Mouse (Mus musculus): Measurements from ENCODE around the gene Kcnk4.

Gene Kcnk4

GRCm38 (mm10) chr19:6937541-6938465 lies 3.5 kb upstream of the Kcnk4 start:
- DNase-seq (ENCODE audit: low spot score in 2 of 2) = no peak

GRCm38 (mm10) chr19:6936299-6936698 lies 2.0 kb upstream of the Kcnk4 start:
- DNase-seq (ENCODE audit: low spot score in 2 of 2) = no peak

DNA sequence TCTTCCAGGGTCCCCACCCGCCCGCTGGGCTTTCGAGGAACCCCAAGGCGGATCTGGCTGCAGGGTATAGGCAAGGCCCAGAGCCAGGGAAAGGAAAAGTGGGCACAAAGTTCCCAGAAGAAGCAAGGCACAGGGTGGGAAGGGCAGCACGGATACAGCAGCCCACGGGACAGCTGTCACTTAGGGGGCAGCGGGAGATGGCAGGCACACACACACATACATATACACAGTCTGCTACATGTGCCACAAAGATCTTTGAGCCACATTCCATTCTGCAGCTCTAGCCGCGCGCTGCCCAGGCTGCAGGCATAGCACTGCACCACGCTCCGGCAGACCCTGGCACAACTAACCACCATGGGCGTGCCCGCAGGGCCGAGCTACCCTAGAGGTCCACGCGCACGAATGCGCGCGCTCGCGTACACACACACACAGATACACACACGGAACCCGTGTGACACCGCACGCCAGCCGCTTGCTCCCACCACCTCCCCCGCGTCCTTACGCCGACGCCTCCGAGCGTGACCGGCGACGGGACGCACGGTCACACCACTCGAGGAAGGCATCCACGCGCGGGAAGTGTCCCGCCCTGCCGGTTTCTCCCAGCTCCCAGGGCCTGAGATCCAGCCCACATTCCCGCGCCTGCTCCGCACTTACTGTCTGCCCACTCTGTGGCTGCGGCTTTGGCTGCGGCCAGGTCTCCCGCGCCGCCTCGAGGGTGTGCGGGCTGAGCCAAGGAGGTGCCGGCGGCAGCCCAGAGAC lies 700 bp downstream of the Kcnk4 start:
- no peak for DNase-seq (ENCODE audit: low spot score in 2 of 2)

DNA sequence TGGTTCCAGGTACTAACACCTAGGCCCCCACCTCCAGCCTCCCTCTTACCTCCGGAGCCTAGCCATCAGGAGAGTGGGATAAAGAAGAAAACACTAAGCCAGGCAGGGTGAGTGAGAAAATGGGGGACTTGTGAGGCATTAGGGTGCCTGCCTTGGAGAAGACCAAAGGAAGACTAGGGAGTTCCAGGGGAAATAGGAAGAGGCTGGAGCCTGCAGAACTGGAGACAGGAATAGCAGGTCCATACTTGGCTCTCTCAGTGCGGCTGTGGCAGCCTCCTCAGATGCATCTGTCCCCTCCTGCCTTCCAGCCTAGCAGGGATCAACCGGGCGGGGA lies 1.2 kb downstream of the Kcnk4 start:
- DNase-seq (ENCODE audit: low spot score in 2 of 2) = no peak

- no peak for DNase-seq (ENCODE audit: low spot score in 2 of 2)
Measured at GRCm38 (mm10) chr19:6932018-6932417, 2.3 kb downstream of the Kcnk4 start.

- no peak for DNase-seq (ENCODE audit: low spot score in 2 of 2)
Measured at GRCm38 (mm10) chr19:6931002-6931401, 3.3 kb downstream of the Kcnk4 start.

DNA sequence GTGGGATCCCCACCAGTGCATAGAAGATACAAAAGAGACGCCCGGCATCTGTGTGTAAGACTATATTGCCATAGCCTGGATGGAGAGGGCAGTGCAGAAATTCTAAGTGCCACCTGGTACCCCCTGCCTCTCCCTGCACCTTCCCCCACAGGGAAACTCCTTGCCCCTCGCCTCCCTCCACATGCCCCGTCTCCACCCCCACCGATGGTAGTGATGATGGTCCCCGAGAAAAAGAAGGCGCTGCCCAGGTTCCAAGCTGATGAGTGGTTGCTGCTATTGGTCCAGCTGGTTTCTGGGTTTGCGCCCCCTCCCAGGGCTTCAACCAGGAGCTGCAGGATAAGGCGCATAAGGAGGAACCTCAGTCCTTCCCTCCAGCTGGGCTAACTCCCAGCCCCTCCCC lies 6.2 kb downstream of the Kcnk4 start:
- no peak for DNase-seq (ENCODE audit: low spot score in 2 of 2)

DNA sequence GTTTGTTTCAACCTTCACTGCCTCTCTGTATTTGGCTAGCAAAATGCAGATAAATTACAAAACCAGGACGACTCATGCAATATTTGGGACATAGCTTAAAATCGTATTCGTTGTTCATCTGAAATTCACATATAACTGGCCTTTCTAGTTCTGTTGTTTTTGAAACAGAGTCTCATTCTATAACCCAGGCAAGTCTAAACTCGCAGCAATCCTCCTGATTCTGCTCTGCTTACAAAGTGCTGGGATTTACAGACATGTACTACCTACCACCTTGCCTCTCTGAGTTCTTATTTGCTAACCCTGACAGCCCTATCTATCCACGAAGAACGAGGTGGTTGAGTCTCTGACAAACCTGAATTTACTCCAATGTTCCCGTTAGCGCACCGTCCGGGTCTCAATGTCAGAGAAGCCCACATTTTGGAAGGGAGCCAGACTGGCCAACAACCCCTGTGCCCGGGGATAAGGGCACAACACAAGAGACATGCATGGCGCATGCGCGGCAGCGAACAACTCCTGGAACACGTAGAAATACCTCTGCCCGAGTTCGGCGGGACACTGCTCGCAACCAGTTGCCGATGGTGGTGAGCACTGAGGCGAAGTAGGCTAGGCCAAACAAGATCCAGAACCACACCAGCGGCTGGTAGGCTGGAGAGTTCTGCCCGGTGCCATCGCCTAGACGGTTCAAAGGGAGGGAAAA lies 7.6 kb downstream of the Kcnk4 start:
- DNase-seq (ENCODE audit: low spot score in 2 of 2) = no peak

- DNase-seq (ENCODE audit: low spot score in 2 of 2) = no peak
Measured at GRCm38 (mm10) chr19:6925611-6926329, 8.5 kb downstream of the Kcnk4 start.

DNA sequence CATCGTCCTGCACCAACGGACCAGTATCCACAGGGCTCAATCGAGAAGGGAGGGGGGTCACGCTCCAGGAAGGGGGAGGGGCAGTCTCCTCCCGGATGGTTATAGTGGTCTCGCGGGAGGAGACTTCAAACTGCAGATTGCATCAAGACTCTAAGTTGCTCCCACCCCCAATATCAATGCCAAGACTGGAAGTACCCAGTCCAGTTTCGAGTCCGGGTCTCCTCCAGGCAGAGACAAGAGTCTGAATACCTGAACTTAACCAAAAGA lies 9.1 kb downstream of the Kcnk4 start, which contains the start of gene Catsperz:
Gene Catsperz (minus strand): TSS at position 74 of the 267 bp plus-strand sequence.
- no peak for DNase-seq (ENCODE audit: low spot score in 2 of 2)

DNA sequence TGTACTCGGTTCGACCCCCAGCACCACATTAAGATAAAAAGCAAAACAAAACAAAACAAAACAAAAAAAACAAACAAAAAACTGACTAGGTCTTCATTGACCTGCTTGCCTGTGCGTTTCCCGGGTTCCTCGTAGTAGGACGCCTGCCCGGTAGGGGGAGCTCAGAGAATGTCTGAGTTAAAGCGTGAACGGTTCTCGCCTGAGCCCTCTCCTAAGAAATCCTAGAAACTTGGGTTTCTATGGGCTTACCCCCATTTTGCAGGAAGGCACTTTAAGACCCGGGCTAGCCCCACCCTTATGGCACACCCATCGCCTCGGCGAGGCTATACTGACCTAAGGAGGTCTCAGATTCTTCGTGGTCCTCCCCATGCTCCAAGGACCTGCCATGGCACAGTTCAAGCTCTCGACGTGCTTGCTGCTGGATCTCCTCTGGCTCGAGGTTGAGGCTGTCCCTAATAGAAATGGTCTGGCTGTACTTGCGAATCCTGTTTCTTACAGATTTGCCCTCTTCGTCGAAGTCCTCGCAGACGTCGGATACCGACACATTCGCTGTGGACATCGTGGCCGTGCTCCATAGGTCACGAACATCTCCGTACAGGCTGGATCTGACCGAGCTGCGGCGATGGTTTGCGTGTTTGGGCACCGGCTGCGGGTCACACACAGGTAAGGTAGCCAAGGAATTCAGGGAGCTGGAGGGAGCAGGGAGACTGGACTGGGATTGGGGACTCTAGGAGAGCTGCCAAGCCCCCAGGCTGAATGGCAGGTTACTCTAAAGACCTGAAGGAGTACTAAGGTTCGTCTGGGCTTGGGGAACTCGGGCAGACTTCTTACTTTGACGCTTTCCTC lies 9.6 kb downstream of the Kcnk4 start:
- peak; percentile 68 to 79 for DNase-seq (ENCODE audit: low spot score in 2 of 2)

DNA sequence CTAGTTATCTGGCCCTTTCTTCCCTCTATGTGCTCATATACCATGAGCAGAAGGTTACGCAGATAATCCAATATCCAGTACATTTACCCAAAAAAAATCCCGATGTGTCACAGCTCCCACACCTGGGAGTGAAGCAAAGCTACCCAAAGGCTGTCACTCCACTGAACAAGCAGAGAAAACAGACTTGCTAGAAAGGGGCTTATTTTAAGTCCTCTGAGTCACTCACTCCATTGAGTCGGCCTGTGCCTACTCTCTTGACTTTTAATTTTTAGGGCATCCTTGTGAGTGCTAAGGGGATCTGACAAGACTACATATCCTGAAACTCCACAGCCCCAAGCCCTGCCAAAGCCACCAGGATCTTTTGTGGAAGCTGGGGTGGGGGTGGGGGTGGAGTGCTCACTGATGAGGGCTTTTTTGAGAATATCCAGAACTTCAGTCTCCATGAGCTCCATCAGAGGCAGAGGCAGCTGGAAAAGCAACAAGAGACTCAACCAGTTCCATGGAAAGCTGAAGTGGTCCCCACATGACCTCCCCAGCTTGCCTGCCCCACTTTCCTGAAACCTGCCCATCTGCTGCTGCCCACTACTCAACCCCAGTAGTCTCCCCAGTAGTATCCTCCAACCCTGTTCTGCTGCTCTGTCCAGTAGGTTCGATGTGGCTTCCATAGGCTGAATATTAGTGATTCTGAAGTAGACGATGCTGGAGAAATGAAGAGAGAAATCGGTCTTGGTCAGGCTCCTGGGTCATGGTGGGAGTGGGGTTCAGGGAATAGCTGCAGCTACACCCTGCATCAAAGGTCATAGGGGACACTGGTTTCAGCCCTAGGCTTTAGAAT lies 11.2 kb downstream of the Kcnk4 start:
- DNase-seq (ENCODE audit: low spot score in 2 of 2) = no peak

- DNase-seq (ENCODE audit: low spot score in 2 of 2) = peak; percentile 100
Measured at GRCm38 (mm10) chr19:6921647-6922567, 12.4 kb downstream of the Kcnk4 start, which contains the start of gene Esrra. Esrra (minus strand) TSS chr19:6921813.

DNA sequence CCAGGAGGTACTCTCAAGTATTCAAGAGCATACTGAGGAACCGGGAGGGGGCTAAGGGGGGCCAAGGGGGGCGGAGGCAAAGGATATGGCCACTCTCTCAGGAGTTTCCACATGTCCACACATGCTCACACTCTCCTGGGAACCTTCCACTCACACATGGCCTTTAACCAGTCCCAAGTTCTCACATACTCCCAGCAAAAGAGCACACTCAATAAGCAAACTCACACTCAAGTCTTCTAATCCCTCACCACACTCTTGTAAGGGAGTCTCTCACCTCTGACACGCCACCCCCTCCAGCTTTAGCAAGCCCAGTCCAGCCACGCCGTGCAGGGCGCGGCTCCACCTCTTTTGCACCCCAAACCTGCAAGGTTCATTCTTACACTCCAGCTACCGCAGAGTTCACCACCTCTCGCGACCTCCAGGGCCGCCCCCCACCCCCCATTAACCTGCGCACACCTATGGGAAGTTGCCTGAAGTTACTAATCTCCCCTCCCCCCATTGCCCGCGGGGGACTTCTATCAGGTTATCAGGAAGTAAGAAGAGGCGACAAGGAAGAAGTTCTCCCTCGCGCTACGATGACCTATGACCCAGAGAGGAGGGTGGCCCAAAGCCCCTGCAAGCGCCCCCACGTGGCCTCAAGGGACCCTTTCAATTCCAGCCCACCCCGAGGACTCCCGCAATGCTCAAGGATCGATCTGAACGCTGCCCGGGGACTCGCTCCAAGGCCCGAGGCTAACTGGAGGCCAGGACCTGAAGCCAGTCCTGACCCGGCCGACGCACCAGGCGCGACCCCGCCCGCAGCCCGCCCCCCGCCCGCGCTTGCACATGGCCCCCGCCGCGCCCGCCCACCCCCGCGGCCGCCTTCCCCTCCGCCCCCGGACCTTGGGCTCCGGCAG lies 13.3 kb downstream of the Kcnk4 start:
- DNase-seq (ENCODE audit: low spot score in 2 of 2) = peak; percentile 68 to 76

DNA sequence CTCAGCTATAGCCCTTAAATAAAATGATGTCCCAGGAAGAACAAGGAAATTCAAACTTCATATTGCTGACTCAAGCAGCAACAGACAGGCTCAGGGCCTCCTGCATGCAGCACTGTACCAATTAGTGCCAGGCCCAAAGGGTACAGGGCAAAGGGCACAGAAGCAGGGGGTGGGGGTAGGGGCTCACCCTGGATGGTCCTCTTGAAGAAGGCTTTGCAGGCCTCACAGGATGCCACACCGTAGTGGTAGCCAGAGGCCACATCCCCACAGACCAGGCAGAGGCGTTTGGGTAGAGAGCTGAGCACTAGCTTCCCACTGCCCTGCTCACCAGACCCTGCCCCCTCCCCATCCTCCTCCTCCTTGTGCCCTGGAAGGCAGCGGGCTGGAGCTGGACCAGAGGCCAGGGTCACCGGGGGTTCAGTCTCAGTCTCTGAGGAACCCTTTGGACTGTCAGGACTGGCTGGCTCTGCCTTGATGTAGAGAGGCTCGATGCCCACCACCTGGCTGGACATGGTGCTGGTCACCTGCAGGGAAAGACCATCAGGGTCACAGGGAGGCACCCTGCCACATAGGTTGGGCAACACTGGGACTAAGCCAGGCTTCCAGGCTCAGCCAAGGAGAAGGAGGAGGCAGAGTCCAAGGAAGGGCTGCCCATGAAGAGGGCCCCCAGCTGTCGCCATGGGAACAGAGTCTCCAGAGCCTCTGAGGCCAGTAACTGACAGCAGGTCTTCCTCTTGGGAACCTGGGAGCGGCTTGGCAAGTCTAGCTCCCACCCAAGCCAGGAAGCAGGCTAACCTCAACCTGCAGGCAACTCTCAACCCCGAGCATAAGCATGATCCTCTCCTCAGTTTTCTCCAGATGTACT lies 14.2 kb downstream of the Kcnk4 start:
- DNase-seq (ENCODE audit: low spot score in 2 of 2) = no peak

GRCm38 (mm10) chr19:6919431-6919830 lies 14.9 kb downstream of the Kcnk4 start:
- no peak for DNase-seq (ENCODE audit: low spot score in 2 of 2)

DNA sequence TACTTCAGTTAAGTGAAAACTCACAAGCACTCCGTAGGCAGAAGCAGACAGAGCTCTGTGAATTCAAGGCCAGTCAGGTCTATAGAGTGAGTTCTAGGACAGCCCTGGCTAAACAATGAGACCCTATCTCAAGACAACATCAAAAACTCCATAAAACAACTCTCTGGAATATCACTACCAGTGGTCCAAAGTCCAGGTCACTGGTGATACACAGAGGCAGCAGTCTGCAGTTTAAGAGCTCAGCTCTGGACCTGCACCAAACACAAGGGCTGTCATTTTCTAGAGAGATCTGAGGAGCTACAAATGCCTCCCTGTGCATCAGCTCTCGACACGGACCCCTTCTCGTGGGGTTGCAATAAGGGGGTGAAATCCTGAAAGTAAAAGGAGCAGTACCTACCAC lies 16.0 kb downstream of the Kcnk4 start:
- no peak for DNase-seq (ENCODE audit: low spot score in 2 of 2)
